Mouse (Mus musculus): ENCODE measurements at regions not wholly inside any gene's neighbourhood (a gene's known extent, or its start where the extent isn't known, plus 50 kb on each side); places are given as distances from the start of the nearest gene placed in this dataset.

DNA sequence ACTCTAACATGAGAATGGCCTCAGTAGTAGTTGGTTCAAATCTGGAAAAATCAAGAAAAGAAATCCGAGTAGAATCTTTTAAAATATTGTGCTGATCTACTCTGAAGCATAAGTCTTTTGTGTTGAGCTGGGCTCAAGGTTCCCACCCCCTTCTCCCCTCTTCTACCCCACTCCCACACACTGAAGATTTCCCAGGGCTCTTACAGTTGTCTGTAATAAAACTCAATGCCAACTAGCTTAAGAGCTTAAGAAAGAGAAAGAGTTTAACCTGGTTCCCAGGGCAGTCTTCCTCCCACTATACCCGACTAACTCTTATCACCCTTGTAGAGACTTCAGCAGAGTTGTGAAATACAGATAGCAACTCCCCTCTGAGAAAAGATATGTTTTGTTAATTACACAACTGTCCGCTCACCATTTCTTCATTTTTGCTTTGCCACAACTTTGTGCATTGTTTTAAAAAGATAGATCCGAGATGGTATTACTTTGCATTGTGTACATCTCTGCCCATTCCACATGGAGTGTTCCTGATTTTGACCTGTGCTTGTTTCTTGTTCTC, 94.0 kb upstream of the Cpeb2 start:
- Histone ChIP-seq H3K4me3 (replicated peaks; ENCODE audit: control insufficient read depth, low read depth, low read length) (no peak overlapping the region), H3K4me1 (ENCODE audit: control insufficient read depth, insufficient read depth, low read length) (peaks cover 1% of the 10 kb centered on the region; the same call in 1 of the 2 replicates), H3K27ac (ENCODE audit: control insufficient read depth, insufficient read depth, low read depth, low read length, poor library complexity) (no peak overlapping the region)
- 36% methylated on average over 4 of the region's 4 CpGs for WGBS
- TF ChIP-seq CTCF (IDR thresholded peaks at IDR 0.05; ENCODE audit: control insufficient read depth, insufficient read depth, low read length) (no peak), POLR2A (IDR thresholded peaks at IDR 0.05; ENCODE audit: borderline replicate concordance, control insufficient read depth, low read depth, low read length) (no peak)

DNA sequence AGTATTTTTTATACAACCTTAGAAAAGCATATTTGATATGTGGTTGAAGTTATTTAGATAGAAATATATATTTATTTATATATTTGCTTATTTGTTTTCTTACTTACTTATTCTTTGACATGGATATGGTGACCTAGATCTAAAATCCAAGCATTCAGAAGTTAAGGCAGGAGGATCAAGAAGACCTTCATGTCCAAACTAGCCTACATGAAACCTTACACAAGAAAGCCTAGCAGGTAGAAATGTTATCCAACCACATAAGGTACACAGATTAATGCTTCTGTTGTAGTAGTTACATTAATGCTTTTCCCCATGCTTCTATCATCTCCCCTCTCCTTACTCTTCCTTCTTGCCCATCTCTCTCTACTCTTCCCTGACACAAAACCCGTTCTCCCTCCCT, 93.2 kb upstream of the Cpeb2 start:
- Histone ChIP-seq H3K4me3 (replicated peaks; ENCODE audit: control insufficient read depth, low read depth, low read length) (no peak overlapping the region), H3K27ac (ENCODE audit: control insufficient read depth, insufficient read depth, low read depth, low read length, poor library complexity) (no peak overlapping the region), H3K4me1 (ENCODE audit: control insufficient read depth, insufficient read depth, low read length) (peaks cover 1% of the 10 kb centered on the region; the same call in 1 of the 2 replicates)
- TF ChIP-seq POLR2A (IDR thresholded peaks at IDR 0.05; ENCODE audit: borderline replicate concordance, control insufficient read depth, low read depth, low read length) (no peak), CTCF (IDR thresholded peaks at IDR 0.05; ENCODE audit: control insufficient read depth, insufficient read depth, low read length) (no peak)
- 76% methylated on average over 1 of the region's 1 CpGs for WGBS

- 14% methylated on average over 6 of the region's 6 CpGs for WGBS
- Histone ChIP-seq H3K27ac (ENCODE audit: control insufficient read depth, insufficient read depth, low read depth, low read length, poor library complexity) (no peak overlapping the region), H3K4me1 (ENCODE audit: control insufficient read depth, insufficient read depth, low read length) (no peaks in the 10 kb centered on the region), H3K4me3 (replicated peaks; ENCODE audit: control insufficient read depth, low read depth, low read length) (no peak overlapping the region)
- TF ChIP-seq CTCF (IDR thresholded peaks at IDR 0.05; ENCODE audit: control insufficient read depth, insufficient read depth, low read length) (no peak), POLR2A (IDR thresholded peaks at IDR 0.05; ENCODE audit: borderline replicate concordance, control insufficient read depth, low read depth, low read length) (no peak)
Measured at GRCm38 (mm10) chr5:43145939-43146338, 87.0 kb upstream of the Cpeb2 start.

DNA sequence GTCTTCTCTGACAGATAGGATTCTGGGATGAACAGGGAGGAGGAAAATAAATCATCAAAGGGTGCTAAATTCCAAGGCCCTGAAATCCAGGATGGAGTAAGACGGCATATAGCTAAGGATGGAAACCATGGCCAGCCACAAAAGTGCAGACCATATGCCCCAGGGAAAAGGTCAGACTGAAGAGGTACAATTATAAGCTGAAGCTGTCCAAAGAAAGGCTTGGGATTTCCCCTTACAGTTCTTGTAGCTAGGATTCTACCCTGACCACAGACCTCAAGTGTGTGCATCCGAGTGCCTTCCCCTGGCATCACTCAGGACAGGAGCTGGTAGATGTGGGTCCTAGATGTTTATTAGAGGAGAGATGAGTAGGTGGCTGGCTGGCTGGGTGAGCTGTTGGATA, 86.0 kb upstream of the Cpeb2 start:
- H3K4me3 ChIP-seq (replicated peaks; ENCODE audit: control insufficient read depth, low read depth, low read length) = no peak overlapping the region
- H3K4me1 ChIP-seq (ENCODE audit: control insufficient read depth, insufficient read depth, low read length) = no peaks in the 10 kb centered on the region
- no peak for TF ChIP-seq CTCF (IDR thresholded peaks at IDR 0.05; ENCODE audit: control insufficient read depth, insufficient read depth, low read length)
- TF ChIP-seq POLR2A (IDR thresholded peaks at IDR 0.05; ENCODE audit: borderline replicate concordance, control insufficient read depth, low read depth, low read length) = no peak
- WGBS = 63% methylated on average over 2 of the region's 2 CpGs
- no peak overlapping the region for H3K27ac ChIP-seq (ENCODE audit: control insufficient read depth, insufficient read depth, low read depth, low read length, poor library complexity)

GRCm38 (mm10) chr5:43148486-43148885, 84.5 kb upstream of the Cpeb2 start:
- Histone ChIP-seq H3K27ac (ENCODE audit: control insufficient read depth, insufficient read depth, low read depth, low read length, poor library complexity) (no peak overlapping the region), H3K4me1 (ENCODE audit: control insufficient read depth, insufficient read depth, low read length) (no peaks in the 10 kb centered on the region), H3K4me3 (replicated peaks; ENCODE audit: control insufficient read depth, low read depth, low read length) (no peak overlapping the region)
- TF ChIP-seq POLR2A (IDR thresholded peaks at IDR 0.05; ENCODE audit: borderline replicate concordance, control insufficient read depth, low read depth, low read length) = no peak
- TF ChIP-seq CTCF (IDR thresholded peaks at IDR 0.05; ENCODE audit: control insufficient read depth, insufficient read depth, low read length) = no peak
- WGBS = 77% methylated on average over 9 of the region's 9 CpGs

- TF ChIP-seq CTCF (IDR thresholded peaks at IDR 0.05; ENCODE audit: control insufficient read depth, insufficient read depth, low read length) (no peak), POLR2A (IDR thresholded peaks at IDR 0.05; ENCODE audit: borderline replicate concordance, control insufficient read depth, low read depth, low read length) (no peak)
- no peak overlapping the region for H3K27ac ChIP-seq (ENCODE audit: control insufficient read depth, insufficient read depth, low read depth, low read length, poor library complexity)
- H3K4me3 ChIP-seq (replicated peaks; ENCODE audit: control insufficient read depth, low read depth, low read length) = no peak overlapping the region
- 83% methylated on average over 4 of the region's 4 CpGs for WGBS
- H3K4me1 ChIP-seq (ENCODE audit: control insufficient read depth, insufficient read depth, low read length) = no peaks in the 10 kb centered on the region
Measured at GRCm38 (mm10) chr5:43149559-43149958, 83.4 kb upstream of the Cpeb2 start.

DNA sequence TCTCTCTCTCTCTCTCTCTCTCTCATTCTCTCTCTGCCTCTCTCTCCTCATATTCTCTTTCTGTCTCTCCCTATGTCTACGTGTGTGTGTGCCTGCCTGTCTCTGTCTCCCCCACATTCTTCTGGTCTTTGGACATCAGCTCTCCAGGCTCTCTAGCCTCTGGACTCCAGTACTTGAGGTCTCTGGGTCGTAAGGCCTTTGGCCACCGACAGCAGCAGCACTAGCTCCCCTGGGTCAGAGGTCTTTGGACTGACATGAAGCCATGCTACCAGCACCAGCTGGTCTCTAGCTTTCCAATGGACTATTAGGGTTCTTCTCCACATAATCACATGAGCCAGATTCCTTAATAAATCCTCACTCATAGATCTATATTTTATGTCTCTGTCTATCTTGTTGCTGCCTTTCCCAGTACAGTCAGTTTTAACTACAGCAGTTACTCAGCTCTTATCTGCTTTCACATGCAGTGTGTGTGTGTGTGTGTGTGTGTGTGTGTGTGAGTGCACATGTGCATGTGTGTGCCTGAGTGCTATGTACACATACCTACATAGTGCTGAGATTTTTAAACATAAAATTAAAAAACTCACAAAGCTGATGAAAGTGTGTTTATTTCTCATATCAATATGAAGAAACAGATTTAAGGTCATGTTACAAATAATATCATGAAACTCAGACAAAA, 81.7 kb upstream of the Cpeb2 start:
- Histone ChIP-seq H3K27ac (ENCODE audit: control insufficient read depth, insufficient read depth, low read depth, low read length, poor library complexity) (no peak overlapping the region), H3K4me1 (ENCODE audit: control insufficient read depth, insufficient read depth, low read length) (no peaks in the 10 kb centered on the region), H3K4me3 (replicated peaks; ENCODE audit: control insufficient read depth, low read depth, low read length) (no peak overlapping the region)
- 87% methylated on average over 3 of the region's 3 CpGs for WGBS
- TF ChIP-seq CTCF (IDR thresholded peaks at IDR 0.05; ENCODE audit: control insufficient read depth, insufficient read depth, low read length) = no peak
- no peak for TF ChIP-seq POLR2A (IDR thresholded peaks at IDR 0.05; ENCODE audit: borderline replicate concordance, control insufficient read depth, low read depth, low read length)

DNA sequence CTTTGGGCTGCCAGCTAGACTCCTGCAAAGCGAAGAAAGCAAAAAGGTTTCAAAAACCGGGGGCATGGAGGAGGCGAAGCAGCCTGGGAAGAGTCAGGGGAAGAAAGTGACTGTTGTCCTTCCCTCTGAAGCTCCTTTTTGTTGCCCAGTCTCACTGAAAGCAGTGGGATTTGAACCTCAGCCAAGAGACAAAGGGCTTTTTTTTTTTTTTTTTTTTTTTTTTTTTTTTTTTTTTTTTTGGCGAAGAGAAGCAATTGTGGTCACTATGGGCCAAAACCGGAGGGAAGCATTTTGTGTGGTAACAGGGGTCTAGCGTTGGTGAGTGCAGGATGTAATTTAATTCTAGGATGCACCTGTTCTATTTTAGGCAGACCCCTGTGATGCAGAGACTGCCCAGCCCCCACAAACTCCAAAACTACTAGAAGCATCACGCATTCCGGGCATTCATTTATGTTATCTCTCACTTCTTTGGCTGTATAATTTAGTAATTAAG, 80.8 kb upstream of the Cpeb2 start:
- 27% methylated on average over 8 of the region's 8 CpGs for WGBS
- H3K4me1 ChIP-seq (ENCODE audit: control insufficient read depth, insufficient read depth, low read length) = no peaks in the 10 kb centered on the region
- no peak overlapping the region for H3K4me3 ChIP-seq (replicated peaks; ENCODE audit: control insufficient read depth, low read depth, low read length)
- no peak overlapping the region for H3K27ac ChIP-seq (ENCODE audit: control insufficient read depth, insufficient read depth, low read depth, low read length, poor library complexity)
- TF ChIP-seq CTCF (IDR thresholded peaks at IDR 0.05; ENCODE audit: control insufficient read depth, insufficient read depth, low read length) (no peak), POLR2A (IDR thresholded peaks at IDR 0.05; ENCODE audit: borderline replicate concordance, control insufficient read depth, low read depth, low read length) (no peak)

Data from bone marrow, adult 2 months (tissue).